Mouse (Mus musculus) heart, postnatal 0 days (tissue): ENCODE results near the gene Nbl1. TPM values are rescaled to one million over a fixed set of nuclear protein-coding genes. Genes with fewer than 3 reads are reported as not detected.
A peak's percentile ranks its signal among the peaks of the same experiment; 100 is the strongest.

Experiments
- ATAC-seq: fragments of 200-750 bp; cut with Nextera tagmentation; 2 replicates; pipeline ENCODE4 v1.8.0; 2017; ENCODE audit warnings: low read depth, moderate number of reproducible peaks, moderate library complexity; ENCODE audit not compliant: insufficient read depth
- DNase-seq: peaks from one replicate; pipeline ENCODE4 v3.0.0-alpha.2; 2016; ENCODE audit warnings: low spot score
- H3K27ac ChIP-seq: fragments of 300-500 bp; sonication (generic); 2 replicates; pipeline ENCODE4 v1.5.1; 2014; ENCODE audit warnings: low read depth, mild to moderate bottlenecking
- H3K27me3 ChIP-seq: fragments of 300-500 bp; sonication (generic); 2 replicates; pipeline ENCODE4 v1.6.1; 2014; ENCODE audit warnings: low read length, mixed read lengths; ENCODE audit not compliant: control insufficient read depth, insufficient read depth
- H3K36me3 ChIP-seq: fragments of 300-500 bp; sonication (generic); replicated peaks from 2 replicates; pipeline ENCODE4 v1.6.1; 2014; ENCODE audit warnings: low read length, mixed read lengths; ENCODE audit not compliant: control insufficient read depth, insufficient read depth
- H3K4me1 ChIP-seq: fragments of 300-500 bp; sonication (generic); 2 replicates; pipeline ENCODE4 v1.6.1; 2014; ENCODE audit warnings: antibody characterized with exemption; ENCODE audit not compliant: control insufficient read depth, insufficient read depth
- H3K4me2 ChIP-seq: fragments of 300-500 bp; sonication (generic); 2 replicates; pipeline ENCODE4 v1.6.1; 2014; ENCODE audit warnings: low read depth, mild to moderate bottlenecking, low read length, moderate library complexity
- H3K4me3 ChIP-seq: fragments of 300-500 bp; sonication (generic); 2 replicates; pipeline ENCODE4 v1.5.1; 2014; ENCODE audit warnings: low read depth, low read length
- H3K9ac ChIP-seq: fragments of 300-500 bp; sonication (generic); replicated peaks from 2 replicates; pipeline ENCODE4 v1.6.1; 2014; ENCODE audit warnings: low read depth, low read length, mixed read lengths
- H3K9me3 ChIP-seq: fragments of 300-500 bp; sonication (generic); replicated peaks from 2 replicates; pipeline ENCODE4 v1.6.1; 2016; ENCODE audit warnings: low read length; ENCODE audit not compliant: control insufficient read depth
- CTCF ChIP-seq: IDR thresholded peaks from 2 replicates; pipeline ENCODE4 v1.5.1; 2016; ENCODE audit warnings: antibody characterized with exemption, control low read depth, low read depth
- EP300 ChIP-seq: IDR thresholded peaks from 2 replicates; pipeline ENCODE4 v1.6.1; 2016; ENCODE audit warnings: antibody characterized with exemption, low read depth
- WGBS: fragments of 180-500 bp; shearing (Covaris S2); extraction: QIAGEN DNeasy Blood & Tissue Kit; methylation state at CpG from one replicate; pipeline ENCODE4 v1.1.7; 2014; 5-methylcytosine and 5-hydroxymethylcytosine counted together
- polyA plus RNA-seq: library from polyadenylated mRNA; unstranded; fragments of >200 nt; fragmentation: Nextera tagmentation; extraction: Ambion mirVana; gene quantifications from 2 replicates; pipeline ENCODE4 v1.2.1, GENCODE M21; 2015
- total RNA-seq: library from RNA; depleted of rRNA; stranded (reverse); fragments of >200 nt; gene quantifications from 2 replicates; pipeline ENCODE4 v1.2.3, GENCODE M21; 2014; ENCODE audit warnings: low replicate concordance

Gene Nbl1
- total and polyA plus RNA-seq, 2 experiments from 2014 or later, result 14.2 to 55.8 TPM

DNA sequence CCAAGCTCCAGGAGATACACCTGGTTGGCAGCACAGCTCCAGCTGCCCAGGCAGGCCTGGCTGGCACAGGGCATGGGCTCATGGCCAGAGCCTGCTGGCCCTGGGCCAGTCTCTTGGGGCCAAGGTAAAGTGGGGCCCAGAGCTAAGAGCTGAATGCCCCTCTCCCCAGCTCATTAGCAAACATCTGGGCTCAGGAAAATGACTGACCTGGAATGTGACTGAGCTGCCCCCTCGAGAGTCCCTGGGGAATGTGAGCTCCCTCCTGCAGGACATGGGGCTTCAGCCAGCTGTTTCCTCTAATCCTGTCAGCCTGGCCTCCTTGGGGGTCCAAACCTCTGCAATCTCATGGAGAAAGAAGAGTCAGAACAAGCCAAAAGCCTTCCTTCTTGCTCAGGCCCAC lies 2.6 kb upstream of the Nbl1 start:
- Histone ChIP-seq H3K4me1 (peaks cover 20% of the 10 kb centered on the region), H3K4me2 (no peak overlapping the region), H3K4me3 (no peak overlapping the region), H3K36me3 (no peaks in the 10 kb centered on the region), H3K27me3 (peaks cover 16% of the 10 kb centered on the region; the same call in 1 of the 2 replicates), H3K9ac (no peak overlapping the region), H3K27ac (no peak overlapping the region), H3K9me3 (no peaks in the 10 kb centered on the region)
- WGBS, result 25% methylated on average over 1 of the region's 1 CpGs
- no peak for DNase-seq
- no peak for TF ChIP-seq CTCF
- no peak for TF ChIP-seq EP300
- ATAC-seq, result no peak

DNA sequence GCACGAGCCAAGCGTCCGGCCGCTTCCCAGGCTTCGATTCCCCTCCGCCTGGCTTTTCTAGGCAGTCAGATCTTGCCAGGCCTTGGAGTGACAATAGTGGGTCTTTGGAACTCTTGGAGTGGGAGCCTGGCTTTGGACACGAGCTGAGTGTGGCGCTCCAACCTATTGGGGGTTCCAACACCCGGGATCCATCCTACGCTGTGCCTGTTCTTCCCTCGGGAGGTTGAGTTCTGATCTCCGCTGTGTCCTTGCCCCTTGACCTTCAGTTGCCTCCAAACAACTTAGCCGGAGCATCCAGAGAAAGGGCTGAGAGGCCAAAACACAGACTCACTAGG lies 370 bp upstream of the Nbl1 start:
- no peaks in the 10 kb centered on the region for H3K36me3 ChIP-seq
- peak overlapping the region; percentile 65 for H3K4me3 ChIP-seq
- H3K4me2 ChIP-seq, result peak overlapping the region; percentile 98
- peaks cover 20% of the 10 kb centered on the region for H3K4me1 ChIP-seq
- no peak overlapping the region for H3K9ac ChIP-seq
- WGBS, result 30% methylated on average over 13 of the region's 13 CpGs
- ATAC-seq (no peak), DNase-seq (no peak)
- H3K27me3 ChIP-seq, result peaks cover 16% of the 10 kb centered on the region; the same call in 1 of the 2 replicates
- TF ChIP-seq CTCF, result no peak
- no peak overlapping the region for H3K27ac ChIP-seq
- no peaks in the 10 kb centered on the region for H3K9me3 ChIP-seq

DNA sequence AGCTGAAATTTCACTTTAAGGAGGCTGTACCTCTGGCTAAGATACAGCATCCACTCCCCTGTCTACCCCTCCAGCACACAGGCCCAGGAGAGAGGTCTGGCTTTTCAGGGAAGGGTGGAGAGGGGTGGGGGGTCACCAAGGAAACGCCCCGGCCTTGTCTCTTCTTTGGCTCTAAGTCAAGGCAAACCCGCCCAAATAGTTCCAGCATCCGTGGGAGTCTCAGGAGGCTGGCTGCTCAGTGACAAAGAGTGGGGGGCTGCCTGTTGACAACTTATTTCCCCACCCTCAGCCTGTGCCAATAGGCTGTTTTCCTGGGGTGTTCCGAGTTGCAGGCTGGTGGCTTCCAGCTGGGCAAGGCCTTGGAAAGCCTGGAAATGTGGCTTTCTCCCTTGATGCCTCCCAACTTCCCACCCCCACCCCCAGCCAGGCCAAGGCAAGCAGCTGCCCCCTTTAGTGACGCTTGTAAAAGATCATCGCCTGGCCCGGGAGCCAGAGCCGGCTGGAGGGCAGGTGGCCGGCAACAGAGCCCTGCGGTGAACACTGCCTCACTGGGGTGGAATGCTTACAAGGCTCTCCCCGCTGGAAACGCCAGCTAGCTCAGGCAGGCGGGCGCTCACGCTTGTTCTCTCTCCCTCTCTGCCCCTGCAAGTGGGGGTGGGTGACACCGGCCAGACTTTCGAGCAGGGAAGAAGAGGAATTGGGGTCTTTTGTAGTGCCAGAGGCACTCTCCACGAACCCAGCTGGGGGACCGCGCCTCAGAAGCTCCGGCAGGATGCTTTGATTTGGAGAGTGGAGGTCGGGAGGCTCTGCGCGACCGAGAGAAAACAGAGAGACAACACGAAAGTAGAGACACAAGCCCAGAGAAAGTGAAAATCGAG lies 1.1 kb downstream of the Nbl1 start:
- peak overlapping the region; percentile 68 for H3K9ac ChIP-seq
- H3K36me3 ChIP-seq, result no peaks in the 10 kb centered on the region
- H3K9me3 ChIP-seq, result no peaks in the 10 kb centered on the region
- H3K4me1 ChIP-seq, result peaks cover 20% of the 10 kb centered on the region
- WGBS, result 9% methylated on average over 28 of the region's 28 CpGs
- ATAC-seq, result no peak
- H3K27ac ChIP-seq, result no peak overlapping the region
- no peak for TF ChIP-seq CTCF
- no peak for TF ChIP-seq EP300
- H3K27me3 ChIP-seq, result peaks cover 16% of the 10 kb centered on the region; the same call in 1 of the 2 replicates
- no peak for DNase-seq
- H3K4me3 ChIP-seq, result peak overlapping the region; percentile 65
- peak overlapping the region; percentile 98 for H3K4me2 ChIP-seq

DNA sequence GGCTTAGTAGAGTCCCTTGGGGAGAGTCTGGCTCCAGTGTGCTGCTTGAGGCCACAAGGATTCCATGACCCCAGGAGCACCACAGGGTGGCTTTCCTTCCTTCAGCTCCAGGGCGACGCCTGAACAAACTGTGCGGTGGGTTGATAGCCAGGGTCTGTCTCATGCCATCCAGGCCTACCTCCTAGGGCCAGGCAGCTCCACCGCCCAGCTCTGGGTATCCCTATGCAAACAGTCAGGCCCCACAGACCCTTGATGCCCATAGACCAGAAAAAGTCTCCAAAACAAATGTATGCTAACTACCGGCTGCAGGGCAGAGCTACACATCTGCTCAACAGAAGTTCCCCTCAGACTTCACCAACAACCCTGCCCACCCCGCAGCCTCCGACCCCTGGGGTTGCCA lies 1.7 kb downstream of the Nbl1 start:
- peak overlapping the region; percentile 98; the same call in 1 of the 2 replicates for H3K4me2 ChIP-seq
- no peak overlapping the region for H3K9ac ChIP-seq
- no peaks in the 10 kb centered on the region for H3K9me3 ChIP-seq
- no peak overlapping the region for H3K27ac ChIP-seq
- peaks cover 16% of the 10 kb centered on the region; the same call in 1 of the 2 replicates for H3K27me3 ChIP-seq
- no peaks in the 10 kb centered on the region for H3K36me3 ChIP-seq
- ATAC-seq (no peak), DNase-seq (no peak)
- H3K4me3 ChIP-seq, result peak overlapping the region; percentile 65; the same call in 1 of the 2 replicates
- H3K4me1 ChIP-seq, result peaks cover 14% of the 10 kb centered on the region; the same call in 1 of the 2 replicates
- TF ChIP-seq EP300, result no peak
- no peak for TF ChIP-seq CTCF
- WGBS, result 69% methylated on average over 7 of the region's 7 CpGs

DNA sequence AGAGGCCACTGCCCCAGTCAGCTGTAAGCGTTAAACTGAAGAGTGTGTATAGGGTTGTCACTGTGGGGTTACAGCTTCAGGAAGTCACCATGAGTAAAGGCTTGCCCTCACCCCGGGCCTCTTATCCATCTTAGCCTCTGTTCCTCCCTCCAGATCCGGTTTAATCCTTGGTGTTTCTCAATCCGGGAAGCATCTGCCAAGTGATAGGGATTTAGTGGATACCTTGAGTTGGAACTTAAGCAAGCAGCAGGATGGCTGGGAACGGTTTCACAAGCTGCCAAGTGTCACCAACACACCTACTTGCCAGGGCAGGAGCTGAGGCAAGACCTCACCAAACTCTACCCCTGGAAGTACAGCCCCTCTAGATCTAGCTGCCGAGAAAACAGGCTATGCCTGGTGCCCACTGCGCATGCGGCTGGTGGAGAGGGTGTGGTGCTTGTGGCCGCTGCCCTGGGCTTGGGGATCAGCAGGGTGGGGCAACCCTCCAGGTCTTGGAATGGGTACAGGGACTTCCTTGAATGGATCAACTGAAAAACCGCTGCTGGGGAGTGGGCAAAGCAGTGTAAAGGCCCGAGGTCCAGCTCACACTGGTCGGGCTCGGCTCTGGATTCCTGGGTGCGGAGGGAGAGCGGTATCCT lies 2.4 kb downstream of the Nbl1 start:
- TF ChIP-seq EP300 (no peak), CTCF (no peak)
- no peak overlapping the region for H3K4me2 ChIP-seq
- H3K27ac ChIP-seq, result no peak overlapping the region
- H3K9me3 ChIP-seq, result no peaks in the 10 kb centered on the region
- H3K4me1 ChIP-seq, result 0 out of 2 replicates have a peak, but pooled peaks cover 8% of the 10 kb centered on the region
- ATAC-seq, result no peak
- 69% methylated on average over 15 of the region's 15 CpGs for WGBS
- no peaks in the 10 kb centered on the region for H3K36me3 ChIP-seq
- H3K27me3 ChIP-seq, result peaks cover 16% of the 10 kb centered on the region; the same call in 1 of the 2 replicates
- no peak for DNase-seq
- H3K9ac ChIP-seq, result no peak overlapping the region
- no peak overlapping the region for H3K4me3 ChIP-seq
